Mouse (Mus musculus) lung, postnatal 25 days (tissue): ENCODE measurements around the gene 9930111J21Rik2.
"Not testable (repeated sequence)": the region's sequence is repeated elsewhere in the genome, so short reads cannot be mapped to it uniquely, and the experiment has no call there.

Experiments
- DNase-seq: peaks from one replicate; pipeline ENCODE4 v3.0.0; 2022; ENCODE audit warnings: low spot score

The 9930111J21Rik2 gene

GRCm38 (mm10) chr11:49051093-49051891 is at the start of gene 9930111J21Rik2:
TSS of gene 9930111J21Rik2 (minus strand) at chr11:49051242.
- not testable (repeated sequence) for DNase-seq

GRCm38 (mm10) chr11:49100409-49100808 is 49.4 kb upstream of the 9930111J21Rik2 start:
- DNase-seq: no peak

- no peak for DNase-seq
Observed at GRCm38 (mm10) chr11:49095367-49095766, 44.3 kb upstream of the 9930111J21Rik2 start.

- DNase-seq: no peak
Observed at GRCm38 (mm10) chr11:49093861-49094660, 43.0 kb upstream of the 9930111J21Rik2 start.

GRCm38 (mm10) chr11:49092786-49093185 is 41.7 kb upstream of the 9930111J21Rik2 start:
- DNase-seq: no peak

GRCm38 (mm10) chr11:49092053-49092586 is 41.1 kb upstream of the 9930111J21Rik2 start:
- DNase-seq: no peak

- no peak for DNase-seq
Observed at GRCm38 (mm10) chr11:49091171-49091570, 40.1 kb upstream of the 9930111J21Rik2 start.

GRCm38 (mm10) chr11:49090551-49090950 is 39.5 kb upstream of the 9930111J21Rik2 start:
- no peak for DNase-seq

- no peak for DNase-seq
Observed at GRCm38 (mm10) chr11:49089735-49090507, 38.9 kb upstream of the 9930111J21Rik2 start.

- DNase-seq: no peak
Observed at GRCm38 (mm10) chr11:49088990-49089652, 38.1 kb upstream of the 9930111J21Rik2 start.

- DNase-seq: no peak
Observed at GRCm38 (mm10) chr11:49087830-49088616, 37.0 kb upstream of the 9930111J21Rik2 start.

GRCm38 (mm10) chr11:49086858-49087361 is 35.9 kb upstream of the 9930111J21Rik2 start:
- DNase-seq: no peak

- peak; percentile 46 for DNase-seq
Observed at GRCm38 (mm10) chr11:49084875-49085274, 33.8 kb upstream of the 9930111J21Rik2 start.

GRCm38 (mm10) chr11:49084385-49084784 is 33.3 kb upstream of the 9930111J21Rik2 start:
- DNase-seq: no peak

- DNase-seq: no peak
Observed at GRCm38 (mm10) chr11:49083808-49084207, 32.8 kb upstream of the 9930111J21Rik2 start.

- peak; percentile 53 for DNase-seq
Observed at GRCm38 (mm10) chr11:49083146-49083545, 32.1 kb upstream of the 9930111J21Rik2 start.

GRCm38 (mm10) chr11:49081886-49082285 is 30.8 kb upstream of the 9930111J21Rik2 start:
- DNase-seq: no peak

GRCm38 (mm10) chr11:49081356-49081755 is 30.3 kb upstream of the 9930111J21Rik2 start:
- DNase-seq: no peak

GRCm38 (mm10) chr11:49080636-49081035 is 29.6 kb upstream of the 9930111J21Rik2 start:
- DNase-seq: no peak

- DNase-seq: no peak
Observed at GRCm38 (mm10) chr11:49078719-49079118, 27.7 kb upstream of the 9930111J21Rik2 start.
